Mouse (Mus musculus) forebrain, postnatal 0 days (tissue): ENCODE measurements around the gene Armc7. TPM values are rescaled to one million over a fixed set of nuclear protein-coding genes. Genes with fewer than 3 reads are reported as not detected.
A peak's percentile ranks its signal among the peaks of the same experiment; 100 is the strongest.

Experiments used
- ATAC-seq: fragments of 200-750 bp; cut with Nextera tagmentation; 2 replicates; pipeline ENCODE4 v1.8.0; 2017; ENCODE audit warnings: mild to moderate bottlenecking, moderate library complexity
- DNase-seq: peaks from one replicate; pipeline ENCODE4 v3.0.0-alpha.2; 2015
- H3K27ac ChIP-seq: fragments of 300-500 bp; sonication (generic); 2 replicates; pipeline ENCODE4 v1.5.1; 2014; ENCODE audit warnings: low read depth, mild to moderate bottlenecking, antibody characterized with exemption, low read length, moderate library complexity, mixed read lengths
- H3K27me3 ChIP-seq: fragments of 300-500 bp; sonication (generic); 2 replicates; pipeline ENCODE4 v1.6.1; 2014; ENCODE audit warnings: mild to moderate bottlenecking, low read length, mixed read lengths; ENCODE audit not compliant: insufficient read depth
- H3K36me3 ChIP-seq: fragments of 300-500 bp; sonication (generic); 2 replicates; pipeline ENCODE4 v1.6.1; 2014; ENCODE audit warnings: mild to moderate bottlenecking, moderate library complexity; ENCODE audit not compliant: insufficient read depth
- H3K4me1 ChIP-seq: fragments of 300-500 bp; sonication (generic); 2 replicates; pipeline ENCODE4 v1.6.1; 2014; ENCODE audit warnings: antibody characterized with exemption; ENCODE audit not compliant: insufficient read depth
- H3K4me2 ChIP-seq: fragments of 300-500 bp; sonication (generic); 2 replicates; pipeline ENCODE4 v1.6.1; 2014; ENCODE audit warnings: low read depth, mild to moderate bottlenecking, moderate library complexity
- H3K4me3 ChIP-seq: fragments of 300-500 bp; sonication (generic); 2 replicates; pipeline ENCODE4 v1.5.1; 2014; ENCODE audit warnings: low read depth, low read length, mixed read lengths
- H3K9ac ChIP-seq: fragments of 300-500 bp; sonication (generic); 2 replicates; pipeline ENCODE4 v1.6.1; 2014; ENCODE audit warnings: mild to moderate bottlenecking
- H3K9me3 ChIP-seq: fragments of 300-500 bp; sonication (generic); 2 replicates; pipeline ENCODE4 v1.6.1; 2016; ENCODE audit warnings: low read length
- CTCF ChIP-seq: sonication (generic); IDR thresholded peaks from 2 replicates; pipeline ENCODE4 v1.5.1; 2016; ENCODE audit warnings: antibody characterized with exemption, control low read depth, low read depth
- WGBS: fragments of 180-500 bp; shearing (Covaris S2); extraction: QIAGEN DNeasy Blood & Tissue Kit; methylation state at CpG from one replicate; pipeline ENCODE4 v1.1.7; 2014; 5-methylcytosine and 5-hydroxymethylcytosine counted together
- polyA plus RNA-seq: library from polyadenylated mRNA; unstranded; fragments of >200 nt; fragmentation: Nextera tagmentation; extraction: Ambion mirVana; gene quantifications from 2 replicates; pipeline ENCODE4 v1.2.1, GENCODE M21; 2015
- total RNA-seq: library from RNA; depleted of rRNA; stranded (reverse); fragments of >200 nt; gene quantifications from 2 replicates; pipeline ENCODE4 v1.2.3, GENCODE M21; 2014

The Armc7 gene
- total and polyA plus RNA-seq, 2 experiments from 2014 or later, result 11.2 TPM

- H3K27ac ChIP-seq, result no peak overlapping the region
- H3K4me3 ChIP-seq, result no peak overlapping the region
- ATAC-seq (no peak), DNase-seq (no peak)
- 0 out of 2 replicates have a peak, but pooled peaks have one; percentile 10 for TF ChIP-seq CTCF
- no peaks in the 10 kb centered on the region for H3K4me1 ChIP-seq
- H3K9me3 ChIP-seq, result no peaks in the 10 kb centered on the region
- H3K36me3 ChIP-seq, result no peaks in the 10 kb centered on the region
- no peaks in the 10 kb centered on the region for H3K27me3 ChIP-seq
- no peak overlapping the region for H3K9ac ChIP-seq
- H3K4me2 ChIP-seq, result no peak overlapping the region
- 87% methylated on average over 15 of the region's 15 CpGs for WGBS
Observed at GRCm38 (mm10) chr11:115455619-115456018, 19.8 kb upstream of the Armc7 start.

GRCm38 (mm10) chr11:115456182-115456581, 19.3 kb upstream of the Armc7 start:
- Histone ChIP-seq H3K4me3 (no peak overlapping the region), H3K27me3 (no peaks in the 10 kb centered on the region), H3K36me3 (no peaks in the 10 kb centered on the region), H3K4me2 (no peak overlapping the region), H3K9ac (no peak overlapping the region), H3K9me3 (no peaks in the 10 kb centered on the region), H3K27ac (no peak overlapping the region), H3K4me1 (no peaks in the 10 kb centered on the region)
- DNase-seq (no peak), ATAC-seq (no peak)
- TF ChIP-seq CTCF, result no peak
- WGBS, result 93% methylated on average over 4 of the region's 5 CpGs

- DNase-seq (no peak), ATAC-seq (no peak)
- no peaks in the 10 kb centered on the region for H3K4me1 ChIP-seq
- no peaks in the 10 kb centered on the region for H3K9me3 ChIP-seq
- H3K4me3 ChIP-seq, result no peak overlapping the region
- H3K4me2 ChIP-seq, result no peak overlapping the region
- 34% methylated on average over 6 of the region's 6 CpGs for WGBS
- H3K36me3 ChIP-seq, result no peaks in the 10 kb centered on the region
- no peak overlapping the region for H3K9ac ChIP-seq
- TF ChIP-seq CTCF, result no peak
- H3K27ac ChIP-seq, result no peak overlapping the region
- H3K27me3 ChIP-seq, result no peaks in the 10 kb centered on the region
Observed at GRCm38 (mm10) chr11:115457405-115457804, 18.1 kb upstream of the Armc7 start.

- Histone ChIP-seq H3K27me3 (no peaks in the 10 kb centered on the region), H3K36me3 (no peaks in the 10 kb centered on the region), H3K4me2 (no peak overlapping the region), H3K9me3 (no peaks in the 10 kb centered on the region), H3K4me1 (no peaks in the 10 kb centered on the region), H3K27ac (no peak overlapping the region), H3K4me3 (no peak overlapping the region), H3K9ac (no peak overlapping the region)
- WGBS, result 20% methylated on average over 8 of the region's 8 CpGs
- no peak for DNase-seq
- TF ChIP-seq CTCF, result no peak
- ATAC-seq, result no peak
Observed at GRCm38 (mm10) chr11:115460976-115461375, 14.5 kb upstream of the Armc7 start.

DNA sequence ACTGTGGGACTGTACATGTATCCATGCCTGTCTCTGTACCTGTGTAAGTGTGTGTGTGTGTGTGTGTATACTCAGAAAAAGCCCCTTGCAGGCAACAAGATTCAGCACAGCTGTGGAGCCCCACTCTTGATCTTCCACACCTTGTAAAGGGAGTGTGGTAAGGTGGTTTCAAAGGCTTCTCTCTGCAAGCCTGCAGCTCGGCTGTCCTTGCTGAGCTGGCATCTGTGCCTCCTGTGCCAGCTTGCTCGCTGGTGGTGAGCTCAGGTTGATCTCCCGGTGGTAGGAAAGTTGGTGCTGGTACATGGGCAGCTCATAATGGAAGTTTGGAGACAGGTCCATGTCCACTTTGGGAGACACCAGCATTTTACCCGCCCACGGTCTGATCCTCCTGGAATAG, 13.6 kb upstream of the Armc7 start:
- Histone ChIP-seq H3K9me3 (no peaks in the 10 kb centered on the region), H3K27me3 (no peaks in the 10 kb centered on the region), H3K27ac (no peak overlapping the region), H3K36me3 (no peaks in the 10 kb centered on the region), H3K4me2 (no peak overlapping the region), H3K4me1 (no peaks in the 10 kb centered on the region), H3K9ac (no peak overlapping the region), H3K4me3 (no peak overlapping the region)
- TF ChIP-seq CTCF, result no peak
- DNase-seq (no peak), ATAC-seq (no peak)
- WGBS, result 69% methylated on average over 5 of the region's 5 CpGs

DNA sequence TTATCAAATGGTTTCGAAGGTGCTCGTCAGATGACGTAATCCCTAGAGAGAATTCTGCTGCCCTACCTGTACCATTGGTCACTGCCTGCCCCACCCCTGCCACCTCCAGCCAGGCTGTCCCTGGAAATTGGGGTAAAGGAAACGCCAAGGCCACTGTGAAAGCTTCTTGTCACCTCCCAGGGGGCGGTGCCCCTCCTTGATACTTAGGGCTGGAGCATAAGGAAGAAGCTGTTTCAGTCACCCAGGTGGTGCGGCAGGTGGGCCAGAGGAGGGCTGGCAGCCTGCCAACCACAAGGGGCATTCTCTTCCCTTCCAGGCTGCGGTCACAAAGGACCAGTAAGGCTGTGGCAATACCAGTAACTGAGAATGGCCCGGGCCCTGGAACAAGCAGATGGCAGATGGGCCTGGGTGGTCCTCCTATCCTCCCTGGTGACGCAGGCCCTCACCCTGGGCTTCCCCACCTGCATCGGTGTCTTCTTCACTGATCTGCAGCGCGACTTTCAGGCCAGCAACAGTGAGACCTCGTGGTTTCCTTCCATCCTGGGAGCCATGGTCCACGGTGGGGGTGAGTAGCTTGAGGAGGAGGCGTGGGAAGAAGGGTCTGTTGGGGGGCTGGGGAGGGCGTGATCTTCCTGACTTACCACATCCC, 13.1 kb upstream of the Armc7 start, which contains the start of gene Slc16a5:
Gene Slc16a5, plus strand, starts transcription at position 232 of the 649 bp plus-strand sequence.
- no peaks in the 10 kb centered on the region for H3K36me3 ChIP-seq

GRCm38 (mm10) chr11:115463397-115463796, 12.1 kb upstream of the Armc7 start:
- no peak for TF ChIP-seq CTCF
- DNase-seq (no peak), ATAC-seq (no peak)
- Histone ChIP-seq H3K4me2 (no peak overlapping the region), H3K9ac (no peak overlapping the region), H3K4me1 (no peaks in the 10 kb centered on the region), H3K27me3 (no peaks in the 10 kb centered on the region), H3K9me3 (no peaks in the 10 kb centered on the region), H3K4me3 (no peak overlapping the region), H3K27ac (no peak overlapping the region), H3K36me3 (no peaks in the 10 kb centered on the region)
- 84% methylated on average over 11 of the region's 11 CpGs for WGBS

More for the DNA sequence above, 13.1 kb upstream of the Armc7 start, which contains the start of gene Slc16a5:
- Histone ChIP-seq H3K9ac (no peak within 1 kb of the TSS), H3K9me3 (no peaks in the 10 kb centered on the region), H3K27me3 (no peaks in the 10 kb centered on the region), H3K4me1 (no peaks in the 10 kb centered on the region), H3K4me3 (no peak within 1 kb of the TSS), H3K4me2 (no peak within 1 kb of the TSS), H3K27ac (no peak within 1 kb of the TSS)
- TF ChIP-seq CTCF, result no peak
- ATAC-seq (no peak), DNase-seq (no peak)
- 76% methylated on average over 16 of the region's 16 CpGs for WGBS
